Mouse (Mus musculus) regulatory T cell (primary cell): Measurements from ENCODE around the gene Cabp4.
"Not testable (repeated sequence)": the region's sequence is repeated elsewhere in the genome, so short reads cannot be mapped to it uniquely, and the experiment has no call there.

Source experiments
- in situ Hi-C: fragments of 300-600 bp; cut with MboI, MseI; formaldehyde crosslinking; loops from one replicate; pipeline ENCODE4 v1.15.1; 2025; ENCODE audit warnings: high pct_unique_total_duplicates

Cabp4 gene

DNA sequence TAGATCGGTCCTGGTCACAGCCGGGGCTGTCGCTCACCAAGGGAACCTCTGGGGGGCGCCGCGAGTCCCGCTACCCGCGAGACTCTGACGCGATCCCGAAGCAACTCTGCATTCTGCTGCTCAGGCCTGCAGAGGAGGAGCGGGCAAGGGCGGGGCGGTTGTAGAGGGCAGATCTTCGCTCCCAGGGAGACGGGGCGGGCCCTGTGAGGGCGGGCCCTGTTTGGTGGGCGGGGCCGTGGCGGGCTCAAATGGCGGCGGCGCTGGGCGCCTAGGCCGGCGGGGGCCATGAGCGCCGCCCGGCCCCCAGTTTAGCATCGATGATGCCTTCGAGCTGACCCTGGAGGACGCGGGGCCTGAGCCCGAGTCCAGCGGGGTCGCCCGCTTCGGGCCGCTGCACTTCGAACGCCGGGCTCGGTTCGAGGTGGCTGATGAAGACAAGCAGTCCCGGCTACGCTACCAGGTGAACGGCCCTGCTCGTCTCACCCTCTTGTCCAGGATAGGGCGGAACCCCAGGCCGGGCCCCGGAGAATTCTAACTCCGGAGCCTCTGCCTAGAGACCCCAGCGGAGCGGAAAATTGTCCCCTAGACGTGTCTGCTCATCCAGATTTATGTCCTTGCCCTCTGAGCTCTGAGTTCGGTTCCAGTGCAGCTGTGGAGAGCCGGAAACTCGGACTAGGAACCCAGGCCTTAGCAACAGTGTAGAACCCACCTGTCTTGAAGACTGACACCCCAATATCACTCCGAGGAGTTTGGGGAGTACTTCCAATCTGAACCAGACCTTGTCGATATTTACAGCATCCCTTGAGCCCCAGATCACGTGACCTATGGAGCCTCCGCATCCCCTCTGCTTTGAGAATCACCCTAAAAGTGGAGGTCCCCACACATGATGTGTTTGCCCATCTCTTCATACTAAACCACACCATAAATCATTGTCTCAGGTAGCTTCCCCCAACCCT lies 17.8 kb downstream of the Cabp4 start, which contains the start of gene Aip:
Gene Aip, minus strand, starts transcription at position 118 of the 956 bp plus-strand sequence.
- in situ Hi-C loops: no loop called here

DNA sequence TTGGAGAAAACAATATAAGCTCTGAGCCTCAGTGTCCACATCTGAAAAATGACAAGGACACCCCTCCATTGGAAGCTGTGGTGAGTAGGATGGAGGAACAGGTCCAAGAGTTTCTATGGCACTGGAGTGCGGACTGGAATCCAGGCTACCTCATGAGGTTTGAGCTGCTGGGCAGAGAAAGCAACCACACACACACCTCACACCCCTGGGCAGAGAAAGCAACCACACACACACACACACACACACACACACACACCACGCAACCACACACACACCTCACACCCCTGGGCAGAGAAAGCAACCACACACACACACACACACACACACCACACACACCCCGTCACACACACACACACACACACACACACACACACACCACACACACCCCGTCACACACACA lies 18.6 kb downstream of the Cabp4 start:
- in situ Hi-C loops: not testable (repeated sequence)

DNA sequence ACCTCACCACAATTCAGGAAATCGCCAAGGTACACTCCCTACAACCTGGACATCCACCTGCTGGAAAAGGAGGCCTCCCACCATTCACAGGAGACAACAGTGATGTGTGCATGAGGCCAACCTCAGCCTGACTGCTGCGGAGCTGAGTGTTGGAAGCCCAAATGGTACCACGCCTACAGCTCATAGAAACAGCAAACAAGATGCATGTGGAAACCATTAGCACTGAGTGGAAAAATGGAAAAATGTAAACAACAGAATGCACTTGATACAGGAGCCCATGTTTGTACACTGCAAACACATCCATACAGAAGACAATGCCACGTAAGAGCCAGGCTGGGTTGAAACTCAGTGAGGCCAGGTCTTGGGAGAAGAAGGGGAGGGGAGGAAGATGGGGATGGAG lies 19.4 kb downstream of the Cabp4 start:
- in situ Hi-C loops: no loop called here

DNA sequence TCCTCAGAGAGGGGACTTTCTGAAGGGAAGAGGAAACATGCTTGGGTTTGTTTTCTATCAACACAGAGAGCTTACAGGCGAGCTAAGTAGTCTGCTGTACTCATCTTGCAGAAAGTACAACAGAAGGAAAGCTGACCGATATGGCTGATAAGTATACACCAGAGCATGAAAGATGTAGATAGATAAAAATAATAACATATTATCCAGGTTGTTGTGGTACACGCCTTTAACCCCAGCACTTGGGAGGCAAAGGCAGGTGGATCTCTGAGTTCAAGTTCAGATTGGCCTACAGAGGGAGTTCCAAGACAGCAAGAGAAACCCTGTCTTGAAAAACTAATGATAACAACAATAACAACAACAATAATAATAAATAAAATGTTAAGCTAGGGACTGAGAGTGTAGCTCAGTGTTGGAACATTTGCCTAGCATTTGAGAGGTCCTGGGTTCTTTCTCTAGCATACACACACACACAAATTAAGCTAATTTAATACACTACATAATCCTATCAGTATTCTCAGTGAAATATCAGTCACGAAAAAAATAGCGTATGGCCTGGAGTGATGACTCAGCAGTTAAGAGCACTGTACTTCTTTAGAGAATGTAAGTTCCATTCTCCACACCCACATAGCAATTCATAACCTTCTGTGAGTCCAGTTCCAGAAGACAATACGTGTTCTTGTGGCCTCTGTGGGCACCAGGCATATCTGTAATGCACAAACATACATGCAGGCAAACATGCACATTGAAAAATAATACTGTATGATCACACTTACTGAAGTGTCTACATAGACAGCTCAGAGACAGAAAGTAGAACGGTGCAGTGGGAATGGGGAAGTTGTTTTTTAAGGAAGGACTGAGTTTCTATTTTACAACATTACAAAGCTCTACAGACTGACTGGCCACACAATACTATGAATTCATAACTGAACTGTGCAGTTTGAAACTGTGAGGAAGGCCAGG lies 21.1 kb downstream of the Cabp4 start:
- in situ Hi-C loops: no loop called here

DNA sequence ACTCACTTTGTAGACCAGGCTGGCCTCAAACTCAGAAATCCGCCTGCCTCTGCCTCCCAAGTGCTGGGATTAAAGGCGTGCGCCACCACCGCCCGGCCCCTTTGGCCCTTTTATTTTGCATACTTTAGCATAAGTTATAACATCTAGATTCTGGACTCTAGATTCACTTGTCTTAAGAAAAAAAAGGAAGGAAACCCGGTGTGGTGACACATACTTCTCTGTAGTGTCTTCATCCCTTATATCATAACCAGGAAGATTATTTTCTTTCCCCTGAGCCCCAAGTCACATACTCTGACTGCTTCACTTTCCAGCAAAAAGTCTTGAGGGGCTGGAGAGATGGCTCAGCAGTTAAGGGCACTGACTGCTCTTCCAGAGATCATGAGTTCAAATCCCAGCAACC lies 21.9 kb downstream of the Cabp4 start:
- in situ Hi-C loops: not testable (repeated sequence)

DNA sequence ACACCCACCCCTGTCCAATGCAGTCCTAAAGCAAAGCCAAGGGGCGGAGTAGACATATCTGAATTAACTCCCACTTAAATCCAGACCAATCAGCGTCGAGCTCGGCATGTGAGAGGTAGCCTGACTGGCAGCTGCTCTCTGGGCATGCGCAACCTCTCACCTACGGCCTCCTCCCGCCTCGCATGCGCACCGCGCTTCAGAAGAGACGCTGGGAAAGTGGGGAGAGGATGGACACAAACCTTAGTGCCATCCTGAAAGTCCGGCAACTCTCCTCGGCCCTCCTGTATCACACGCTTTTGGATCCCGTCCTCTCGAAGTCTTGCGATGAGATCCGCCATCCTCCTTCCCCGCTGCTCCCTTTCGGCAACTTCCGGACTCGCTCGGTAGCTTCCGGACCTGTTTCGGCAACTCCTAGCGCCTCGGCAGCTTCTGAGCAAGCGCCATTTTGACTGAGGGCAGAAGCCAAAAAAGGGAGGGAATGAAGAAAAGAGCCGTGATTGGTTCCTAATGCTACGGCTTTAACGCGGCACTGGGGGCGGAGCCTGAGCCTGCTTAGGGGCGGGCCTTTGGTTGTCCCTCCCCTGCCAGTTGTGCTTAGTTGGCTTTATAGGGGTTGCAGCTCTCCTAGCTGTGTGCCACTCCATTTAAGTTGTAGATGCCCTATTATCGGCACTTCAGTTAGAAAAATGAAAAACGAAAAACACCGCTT lies 22.6 kb downstream of the Cabp4 start:
- in situ Hi-C loops: no loop called here

DNA sequence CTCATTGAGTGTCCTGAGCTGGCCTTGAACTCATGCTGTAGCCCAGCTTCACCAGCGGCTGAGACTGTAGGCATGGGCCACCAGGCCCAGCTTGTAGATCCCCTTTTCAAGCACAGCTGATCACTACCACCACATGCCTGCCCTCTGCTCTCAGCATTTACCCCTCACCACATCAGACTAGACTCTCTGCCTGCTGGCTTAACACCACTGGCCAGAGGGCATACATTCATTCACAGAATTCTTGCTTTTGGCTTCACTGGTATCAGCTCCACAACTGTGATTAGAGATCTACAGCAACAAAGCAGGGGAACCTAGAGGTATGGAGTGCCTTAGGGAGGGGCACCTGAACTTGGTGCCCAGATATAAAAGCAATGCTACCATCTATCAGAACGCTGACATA lies 23.3 kb downstream of the Cabp4 start:
- in situ Hi-C loops: no loop called here

DNA sequence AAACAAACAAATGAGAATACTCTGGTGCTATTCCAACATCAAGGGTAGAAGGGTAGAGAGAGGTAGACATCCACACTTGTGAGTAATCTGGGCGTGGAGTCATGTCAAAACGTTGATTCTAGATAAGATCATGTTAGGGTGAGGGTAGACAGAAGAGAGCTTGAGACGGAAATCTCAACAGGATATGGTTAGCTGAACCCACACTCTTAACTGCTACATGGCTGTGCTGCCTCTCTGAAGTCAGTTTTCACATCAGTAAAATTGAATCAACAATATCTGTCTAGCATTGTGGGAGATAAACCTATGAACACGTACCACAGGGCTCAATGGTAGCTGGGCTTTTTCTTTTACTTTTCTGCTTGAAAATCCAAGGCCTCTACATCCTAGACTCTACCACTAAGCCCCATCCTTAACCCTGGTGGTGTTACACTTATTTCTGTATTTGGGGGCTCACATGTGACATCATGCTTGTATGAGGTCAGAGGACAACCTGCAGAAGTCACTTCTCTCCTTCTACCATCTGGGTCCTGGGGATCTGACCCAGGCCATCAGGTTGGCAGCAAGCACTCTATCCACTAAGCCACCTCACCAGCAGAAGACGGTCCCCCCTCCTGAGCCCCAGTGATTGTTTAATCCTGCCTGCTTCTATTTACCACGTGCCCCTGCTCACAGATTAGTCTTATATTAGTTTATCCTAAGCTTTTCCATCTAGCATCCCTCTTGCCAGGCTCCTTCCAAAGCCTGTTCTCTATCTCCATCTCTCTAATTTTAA lies 23.9 kb downstream of the Cabp4 start:
- in situ Hi-C loops: loop anchor here (5.0 to 10.0 kb wide), 4 partner anchors 55 to 985 kb away; partner anchors contain the start of genes Carns1, Cpt1a, Ppp1ca and Rab1b

DNA sequence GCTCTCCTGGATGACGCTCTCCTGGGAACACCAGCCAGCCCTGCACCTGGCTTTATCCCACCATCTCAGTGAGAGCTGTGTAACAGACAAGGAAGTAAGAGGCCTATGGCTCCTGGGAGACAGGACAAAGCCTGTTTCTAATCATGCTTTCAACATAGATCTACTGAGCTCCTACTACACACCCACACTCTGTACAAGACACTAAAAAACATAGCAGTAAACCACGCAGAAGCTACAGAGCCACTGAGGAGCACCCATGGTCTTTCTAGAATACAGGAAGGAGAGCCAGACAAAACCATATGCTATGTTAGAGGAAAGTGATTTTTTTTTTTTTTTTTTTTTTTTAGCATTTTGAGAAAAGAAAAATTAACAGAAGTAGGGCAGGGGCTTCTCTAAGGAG lies 25.5 kb downstream of the Cabp4 start:
- in situ Hi-C loops: loop anchor here (5.0 to 10.0 kb wide), 4 partner anchors 56 to 986 kb away; partner anchors contain the start of genes Carns1, Cpt1a, Ppp1ca and Rab1b

DNA sequence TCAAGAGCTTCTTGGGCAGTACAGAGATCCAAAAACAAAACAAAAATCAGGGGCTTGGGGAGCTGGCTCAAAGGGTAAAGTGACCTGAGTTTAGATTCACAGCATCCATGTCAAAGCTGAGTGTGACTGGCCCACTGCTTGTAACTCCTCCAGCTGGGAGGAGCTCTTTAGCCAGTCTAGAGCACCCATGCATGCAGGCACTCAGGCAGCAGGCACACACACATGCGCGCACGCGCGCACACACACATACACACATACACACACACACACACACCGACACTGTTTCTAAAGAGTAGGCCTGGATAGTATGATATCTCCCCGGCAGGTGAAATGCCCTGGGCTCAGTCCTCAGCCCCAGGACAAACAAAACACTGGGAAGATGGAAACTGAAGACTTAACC lies 26.8 kb downstream of the Cabp4 start:
- in situ Hi-C loops: loop anchor here (5.0 to 10.0 kb wide), 4 partner anchors 58 to 988 kb away; partner anchors contain the start of genes Carns1, Cpt1a, Ppp1ca and Rab1b

DNA sequence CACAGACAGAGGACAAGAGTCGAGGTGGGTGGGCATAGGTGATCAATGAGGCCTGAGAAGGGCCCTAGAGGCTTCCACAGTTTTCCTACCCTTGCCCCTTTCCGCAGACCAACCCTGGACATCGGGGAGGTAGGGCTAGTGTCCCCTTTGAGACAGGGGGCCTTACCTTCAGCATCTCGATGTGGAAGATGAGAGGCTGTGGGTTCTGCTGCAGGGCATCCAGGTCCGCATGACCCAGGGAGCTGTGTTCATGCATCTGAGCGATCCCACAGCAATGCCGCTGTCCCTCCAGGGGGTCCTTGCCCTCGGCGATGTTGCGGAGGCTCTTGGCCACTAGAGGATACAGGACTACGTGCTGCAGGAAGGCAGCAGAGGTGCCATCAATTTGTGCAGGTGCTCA lies 28.0 kb downstream of the Cabp4 start:
- in situ Hi-C loops: loop anchor here (5.0 to 10.0 kb wide), 4 partner anchors 59 to 989 kb away; partner anchors contain the start of genes Carns1, Cpt1a, Ppp1ca and Rab1b

DNA sequence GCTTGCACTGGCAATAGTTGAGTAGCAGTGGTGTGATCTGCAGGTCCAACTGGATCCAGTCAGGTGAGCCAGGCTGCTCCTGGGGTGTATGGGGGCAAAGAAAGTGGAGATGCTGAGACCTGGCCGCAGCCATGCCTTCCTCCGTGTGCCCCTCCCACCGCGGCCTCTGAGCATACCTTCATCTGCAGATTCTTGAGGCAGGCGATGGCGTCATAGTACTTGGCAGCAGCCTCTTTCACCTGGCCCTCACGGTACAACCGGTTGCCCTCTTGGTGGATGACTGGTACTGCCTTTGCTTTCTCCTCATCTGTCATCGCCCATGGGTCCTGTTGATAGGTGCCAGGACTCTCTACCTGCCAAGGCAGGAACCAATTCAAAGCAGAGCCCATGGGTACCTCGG lies 28.7 kb downstream of the Cabp4 start:
- in situ Hi-C loops: loop anchor here (5.0 to 10.0 kb wide), 4 partner anchors 60 to 990 kb away; partner anchors contain the start of genes Carns1, Cpt1a, Ppp1ca and Rab1b

DNA sequence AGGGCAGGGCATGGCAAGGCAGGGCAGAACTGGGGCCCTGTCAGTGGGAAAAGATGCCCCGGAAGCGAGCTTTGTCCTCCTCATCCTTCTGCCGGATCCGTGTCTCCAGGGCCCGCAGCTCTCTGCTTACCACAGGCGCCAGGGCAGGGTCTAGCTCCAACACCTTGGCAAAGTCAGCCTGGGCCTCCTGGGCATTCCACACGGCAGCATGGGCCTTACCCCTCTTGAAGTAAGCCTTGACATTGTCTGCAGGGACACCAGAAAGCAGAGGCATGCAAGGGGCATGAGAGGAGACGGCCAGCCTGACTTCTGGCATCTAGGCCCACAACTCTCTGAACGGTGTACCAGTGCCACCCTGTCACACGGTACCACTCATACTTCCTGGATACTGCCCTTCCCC lies 29.3 kb downstream of the Cabp4 start:
- in situ Hi-C loops: loop anchor here (10.0 kb wide), 3 partner anchors 60 to 990 kb away; partner anchors contain the start of genes Carns1, Cpt1a and Rab1b

DNA sequence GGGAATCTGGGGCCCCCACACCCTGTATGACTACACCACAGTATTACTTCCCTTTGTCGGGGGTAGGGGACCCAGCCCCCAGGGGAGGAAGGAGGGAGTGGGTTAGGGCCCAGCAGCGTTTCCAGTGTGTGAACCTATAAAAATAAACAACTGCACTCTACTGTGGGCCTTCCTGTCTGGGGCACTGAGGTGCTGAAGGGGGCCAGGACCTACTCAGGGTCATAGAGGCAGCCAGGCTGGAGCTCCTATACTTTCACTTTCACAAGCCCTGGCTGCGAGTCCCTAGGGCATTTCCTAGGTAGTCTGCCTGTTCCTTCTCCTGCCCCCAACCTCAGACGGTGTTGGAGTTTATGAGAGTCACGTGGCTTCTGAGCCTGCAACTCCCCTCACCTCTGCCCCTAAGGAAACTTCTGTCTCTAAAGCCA lies 30.0 kb downstream of the Cabp4 start:
- in situ Hi-C loops: loop anchor here (10.0 kb wide), 3 partner anchors 61 to 991 kb away; partner anchors contain the start of genes Carns1, Cpt1a and Rab1b

DNA sequence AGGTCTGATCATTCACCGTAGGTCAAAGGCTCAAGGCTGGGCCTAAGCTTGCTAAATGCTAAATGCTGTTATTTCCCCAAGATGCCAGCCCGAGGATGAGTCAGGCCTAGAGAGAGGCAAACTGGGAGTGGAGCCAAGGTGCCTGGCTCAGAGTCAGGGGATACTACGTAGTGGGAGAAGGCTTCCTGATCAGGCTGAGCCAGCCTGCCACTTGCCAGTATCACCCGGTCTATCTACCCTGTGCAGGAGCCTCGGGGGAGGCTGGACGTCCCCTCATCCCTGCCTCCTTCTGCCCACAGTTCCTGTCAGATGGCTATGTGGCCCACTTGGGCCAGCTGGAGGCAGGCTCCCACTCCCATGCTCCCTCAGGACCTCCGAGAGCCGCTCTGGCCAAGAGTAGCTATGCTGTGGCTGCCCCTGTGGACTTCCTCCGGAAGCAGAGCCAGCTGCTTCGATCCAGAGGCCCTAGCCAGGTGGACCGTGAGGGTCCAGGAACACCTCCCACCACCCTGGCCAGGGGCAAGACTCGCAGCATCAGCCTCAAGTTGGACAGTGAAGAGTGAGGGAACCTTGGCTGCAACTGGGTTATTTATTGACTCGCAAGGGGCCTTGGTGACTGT lies 30.5 kb downstream of the Cabp4 start:
- in situ Hi-C loops: loop anchor here (10.0 kb wide), 3 partner anchors 62 to 992 kb away; partner anchors contain the start of genes Carns1, Cpt1a and Rab1b

DNA sequence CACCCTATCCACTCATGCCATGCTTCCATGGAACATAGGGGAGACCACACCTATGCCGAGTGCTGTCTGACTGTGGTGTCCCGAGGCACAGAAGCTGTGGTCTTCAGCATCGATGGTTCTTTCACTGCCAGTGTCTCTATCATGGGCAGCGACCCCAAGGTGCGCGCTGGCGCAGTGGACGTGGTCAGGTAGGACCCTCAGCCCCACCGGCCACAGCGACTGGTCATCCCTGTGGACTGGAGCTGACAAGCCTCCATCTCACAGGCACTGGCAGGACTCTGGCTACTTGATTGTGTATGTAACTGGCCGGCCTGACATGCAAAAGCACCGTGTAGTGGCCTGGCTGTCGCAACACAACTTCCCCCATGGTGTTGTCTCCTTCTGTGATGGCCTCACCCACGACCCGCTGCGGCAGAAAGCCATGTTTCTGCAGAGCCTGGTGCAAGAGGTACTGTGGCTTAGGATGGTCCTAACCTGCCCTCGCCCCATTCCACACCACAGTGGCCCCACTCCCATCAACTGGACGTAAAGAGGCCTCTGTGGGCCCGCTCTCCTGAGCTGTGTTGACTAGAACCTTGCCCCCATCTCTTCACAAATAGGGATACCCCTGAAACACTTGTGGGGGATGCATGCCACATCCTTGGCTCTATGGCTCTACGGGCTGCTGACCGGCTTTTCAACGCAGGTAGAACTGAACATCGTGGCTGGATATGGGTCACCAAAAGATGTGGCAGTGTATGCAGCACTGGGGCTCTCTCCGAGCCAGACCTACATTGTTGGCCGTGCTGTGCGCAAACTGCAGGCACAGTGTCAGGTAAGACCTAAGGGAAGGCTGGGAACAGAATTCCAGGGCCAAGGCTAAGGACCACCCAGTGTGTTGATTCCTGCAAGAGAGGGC lies 31.5 kb downstream of the Cabp4 start:
- in situ Hi-C loops: loop anchor here (10.0 kb wide), 3 partner anchors 62 to 992 kb away; partner anchors contain the start of genes Carns1, Cpt1a and Rab1b

DNA sequence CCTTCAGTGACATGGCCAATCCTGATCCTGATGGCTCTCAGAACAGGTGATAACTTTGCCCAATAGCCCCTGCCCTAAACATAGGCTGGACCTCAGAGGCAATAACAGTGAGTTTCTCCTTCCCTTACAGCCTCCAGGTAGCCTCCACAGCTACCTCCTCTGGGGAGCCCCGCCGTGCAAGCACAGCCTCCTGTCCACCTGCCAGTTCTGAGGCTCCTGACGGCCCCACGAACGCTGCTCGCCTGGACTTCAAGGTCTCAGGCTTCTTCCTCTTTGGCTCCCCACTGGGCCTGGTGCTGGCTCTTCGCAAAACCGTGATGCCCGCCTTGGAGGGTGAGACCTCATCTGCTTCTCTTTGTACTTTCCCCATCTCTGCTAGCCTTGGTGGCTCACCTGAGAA lies 35.3 kb downstream of the Cabp4 start:
- in situ Hi-C loops: no loop called here

DNA sequence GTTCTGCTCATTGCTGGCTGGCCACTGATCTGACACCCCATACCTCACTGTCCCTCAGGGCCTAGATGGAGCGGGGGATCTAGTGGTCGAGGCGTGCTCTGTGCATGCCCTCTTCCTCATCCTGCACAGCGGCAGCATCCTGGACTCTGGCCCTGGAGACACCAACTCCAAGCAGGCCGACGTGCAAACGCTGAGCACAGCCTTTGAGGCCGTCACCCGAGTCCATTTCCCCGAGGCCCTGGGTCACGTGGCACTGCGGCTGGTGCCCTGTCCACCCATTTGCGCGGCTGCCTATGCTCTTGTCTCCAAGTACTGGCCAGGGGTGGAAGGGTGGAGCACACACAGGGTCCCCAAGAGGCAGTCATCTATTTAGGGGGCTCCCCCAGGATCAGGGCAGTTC lies 37.2 kb downstream of the Cabp4 start:
- in situ Hi-C loops: no loop called here
